Comparison of ENCODE assay signal across 7 mouse cellular contexts in the genomic region with DNA sequence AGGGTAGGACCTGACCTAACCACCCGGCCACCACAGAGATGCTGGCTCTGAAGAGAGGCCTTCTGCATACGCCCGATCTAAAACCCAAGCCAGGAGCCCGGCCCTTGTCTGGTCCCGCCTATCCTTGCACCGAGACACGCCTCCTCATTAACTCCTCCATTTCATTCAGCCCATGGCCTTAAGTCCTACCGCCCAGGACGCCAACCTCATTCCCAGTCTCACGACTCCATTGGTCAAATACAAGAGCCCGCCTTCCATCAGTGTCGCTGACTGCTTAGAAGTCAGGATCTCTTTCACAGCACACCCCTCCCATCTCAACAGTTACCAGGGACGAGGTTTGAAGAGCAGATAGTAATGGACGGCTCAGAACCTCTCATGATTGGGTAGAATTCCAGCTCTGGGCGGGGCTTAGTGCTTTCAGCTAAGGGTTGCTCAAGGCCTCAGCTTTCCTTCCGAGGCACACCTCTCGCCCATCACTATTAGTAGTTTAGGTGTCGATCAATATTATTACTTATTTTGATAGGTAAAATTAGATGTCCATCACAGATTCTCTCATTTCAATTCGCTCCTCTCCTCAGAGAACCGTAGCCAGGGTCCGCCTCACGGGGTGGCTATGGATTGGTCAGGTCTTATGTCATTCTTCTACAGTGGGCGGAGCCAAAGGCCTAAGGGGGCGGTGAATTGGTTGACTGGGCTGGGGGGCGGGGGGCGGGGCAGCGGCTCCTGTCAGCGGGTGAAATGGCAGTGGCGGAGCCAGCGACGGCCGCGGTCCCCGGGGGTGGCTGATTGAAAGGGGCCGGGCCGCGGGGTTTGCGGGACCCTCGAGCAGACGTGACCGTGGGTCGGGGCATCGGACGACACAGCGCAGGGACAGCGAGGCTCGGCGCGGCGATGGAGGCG. TPM values are rescaled to one million over a fixed set of nuclear protein-coding genes. Genes with fewer than 3 reads are reported as not detected.
DNase-seq lines count a peak whose midpoint lies in the region; ATAC-seq lines count a peak whose summit lies in the region.

Gene Evi5l (plus strand): TSS at position 716 of the 900 bp plus-strand sequence.

- H3K27me3 ChIP-seq in intestine, embryonic 16.5 days (replicated peaks; ENCODE audit: control insufficient read depth, insufficient read depth, low read length), result no peaks in the 10 kb centered on the region
- no peaks in the 10 kb centered on the region for H3K27me3 ChIP-seq in midbrain, embryonic 11.5 days (ENCODE audit: control insufficient read depth, insufficient read depth, low read length)

- H3K9me3 ChIP-seq in intestine, embryonic 16.5 days (ENCODE audit: control insufficient read depth, low read length), result no peaks in the 10 kb centered on the region
- H3K9me3 ChIP-seq in midbrain, embryonic 11.5 days (ENCODE audit: control insufficient read depth, low read length), result no peaks in the 10 kb centered on the region

- ATAC-seq in intestine, embryonic 16.5 days, result peak; percentile 99
- ATAC-seq in midbrain, embryonic 11.5 days (ENCODE audit: low FRiP score), result peak; percentile 97

- whole genome bisulfite sequencing in intestine, embryonic 16.5 days, result under 1% methylated on average over 51 of the region's 51 CpGs
- under 1% methylated on average over 45 of the region's 51 CpGs for WGBS in midbrain, embryonic 11.5 days

- H3K4me1 ChIP-seq in intestine, embryonic 16.5 days (ENCODE audit: control insufficient read depth, insufficient read depth, low read length), result peaks cover 3% of the 10 kb centered on the region; the same call in 1 of the 2 replicates
- H3K4me1 ChIP-seq in midbrain, embryonic 11.5 days (ENCODE audit: control insufficient read depth, insufficient read depth, low read length), result peaks cover 3% of the 10 kb centered on the region; the same call in 1 of the 2 replicates

- no peak within 1 kb of the TSS for H3K27ac ChIP-seq in intestine, embryonic 16.5 days (ENCODE audit: low read length)
- no peak within 1 kb of the TSS; the same call in 1 of the 2 replicates for H3K27ac ChIP-seq in midbrain, embryonic 11.5 days (ENCODE audit: low read depth, low read length)

- H3K4me3 ChIP-seq in intestine, embryonic 16.5 days (ENCODE audit: low read length), result peak within 1 kb of the TSS; percentile 84
- peak within 1 kb of the TSS; percentile 76 for H3K4me3 ChIP-seq in midbrain, embryonic 11.5 days (ENCODE audit: low read depth, low read length)

- H3K36me3 ChIP-seq in intestine, embryonic 16.5 days (ENCODE audit: control insufficient read depth, insufficient read depth, low read length), result no peaks in the 10 kb centered on the region
- H3K36me3 ChIP-seq in midbrain, embryonic 11.5 days (ENCODE audit: control insufficient read depth, insufficient read depth, low read length), result no peaks in the 10 kb centered on the region

- intact Hi-C loops in left cerebral cortex, postnatal 36 days (cut with DNase I), result no loop called here

- H3K4me2 ChIP-seq in intestine, embryonic 16.5 days (ENCODE audit: low read depth, low read length), result peak within 1 kb of the TSS; percentile 85
- peak within 1 kb of the TSS; percentile 78 for H3K4me2 ChIP-seq in midbrain, embryonic 11.5 days

- H3K9ac ChIP-seq in intestine, embryonic 16.5 days (ENCODE audit: low read depth, low read length), result peak within 1 kb of the TSS; percentile 84
- H3K9ac ChIP-seq in midbrain, embryonic 11.5 days (ENCODE audit: low read length), result peak within 1 kb of the TSS; percentile 77

- DNase-seq in adrenal gland, adult 8-10 months, result peak; percentile 99
- DNase-seq in embryo, embryonic 9.5 days (ENCODE audit: extremely low spot score), result peak; percentile 98
- DNase-seq in gastrocnemius, postnatal 4 days (ENCODE audit: low spot score in 2 of 2), result peak; percentile 90 to 98
- DNase-seq in left cerebral cortex, postnatal 36 days (ENCODE audit: low spot score in 2 of 2), result peak; percentile 97 to 99
- DNase-seq in midbrain, embryonic 11.5 days (ENCODE audit: low spot score, missing footprints), result peak; percentile 99
- peak; percentile 100 for DNase-seq in skeletal muscle tissue, adult 2 months (ENCODE audit: low read depth, low spot score)

RNA-seq across cellular contexts. Expression of gene Evi5l, which starts in this region (rescaled TPM):
- total RNA-seq in adrenal gland, adult 8-10 months (2022), result 10 to 100 TPM; 40.0 to 81.6 (median 54.5) TPM
- total RNA-seq in gastrocnemius, postnatal 4 days (2021), result 10 to 100 TPM; 25.2 to 29.0 TPM
- 19.1 and 19.2 TPM in 2 replicates for polyA plus RNA-seq in intestine, embryonic 16.5 days (2015; fragmentation: Nextera tagmentation; extraction: Ambion mirVana)
- 100 to 1,000 TPM; 104 to 117 TPM for total RNA-seq in left cerebral cortex, postnatal 36 days (2021)
- 23.1 and 24.8 TPM in 2 replicates for polyA plus RNA-seq in midbrain, embryonic 11.5 days (2014; fragmentation: Nextera tagmentation; extraction: Ambion mirVana)
